Mouse (Mus musculus): ENCODE results near the gene Txndc2. TPM values are rescaled to one million over a fixed set of nuclear protein-coding genes. Genes with fewer than 3 reads are reported as not detected.
A peak's percentile ranks its signal among the peaks of the same experiment; 100 is the strongest.

Txndc2 gene
- polyA plus RNA-seq, 2 experiments: 0.08 to 0.10 TPM

DNA sequence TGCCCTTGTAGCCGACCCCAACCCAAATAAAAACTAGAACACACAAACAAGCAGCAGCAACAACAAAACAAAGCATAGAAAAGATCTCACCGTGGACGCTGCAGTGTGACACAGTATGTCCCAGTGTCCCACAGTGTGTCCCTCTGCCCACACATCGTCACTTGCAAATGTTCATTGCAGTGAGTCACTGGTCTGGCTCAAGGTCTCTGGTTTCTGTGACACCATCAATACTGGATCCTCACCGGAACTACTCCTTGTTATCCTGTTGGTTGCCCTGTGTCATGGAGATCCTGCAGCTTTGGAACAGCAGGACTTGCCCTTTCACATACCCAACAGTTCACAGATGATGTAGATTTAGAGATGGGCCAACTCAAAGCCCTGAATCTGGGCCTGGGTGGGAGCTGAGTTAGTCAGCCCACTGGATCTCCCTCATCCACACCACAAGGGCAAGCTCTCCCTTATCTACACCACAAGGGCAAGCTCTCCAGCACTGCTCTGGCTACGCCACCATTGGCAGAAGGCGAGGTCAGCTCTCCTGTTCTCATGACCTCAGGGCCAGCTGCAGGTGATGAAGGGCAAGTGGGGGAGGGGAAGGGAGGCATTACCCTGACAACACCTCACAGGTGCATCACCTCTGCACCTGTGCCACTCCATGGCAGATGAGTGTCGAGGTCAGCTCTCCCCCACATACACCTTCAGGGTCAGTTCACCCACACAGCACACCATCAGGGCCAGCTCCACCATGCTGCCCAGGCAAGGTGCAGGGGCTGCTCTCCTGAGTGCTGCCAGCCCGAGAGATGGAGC, 6.6 kb upstream of the Txndc2 start:
- H3K9me3 ChIP-seq (ENCODE audit: control insufficient read depth, low read length): no peaks in the 10 kb centered on the region
- 0 out of 2 replicates have a peak, but pooled peaks cover under 1% of the 10 kb centered on the region for H3K4me1 ChIP-seq (ENCODE audit: control insufficient read depth, insufficient read depth, low read length)
- H3K36me3 ChIP-seq (ENCODE audit: control insufficient read depth, insufficient read depth, low read length): no peaks in the 10 kb centered on the region
- no peaks in the 10 kb centered on the region for H3K27me3 ChIP-seq (ENCODE audit: control insufficient read depth, insufficient read depth, low read length)
- no peak overlapping the region for H3K27ac ChIP-seq (replicated peaks; ENCODE audit: low read depth, low read length)
- no peak for ATAC-seq (ENCODE audit: low FRiP score, low read depth)
- DNase-seq (ENCODE audit: low spot score): no peak
- no peak overlapping the region for H3K4me2 ChIP-seq (replicated peaks; ENCODE audit: low read depth, low read length, severe bottlenecking)
- no peak overlapping the region for H3K4me3 ChIP-seq (replicated peaks; ENCODE audit: low read length)
- no peak for TF ChIP-seq POLR2A (IDR thresholded peaks at IDR 0.05; ENCODE audit: borderline replicate concordance, extremely low read depth, insufficient read depth, insufficient read length)
- H3K9ac ChIP-seq (ENCODE audit: low read depth, low read length, severe bottlenecking): no peak overlapping the region
- WGBS: 85% methylated on average over 9 of the region's 9 CpGs

GRCm38 (mm10) chr17:65647961-65648360, 6.0 kb upstream of the Txndc2 start:
- Histone ChIP-seq H3K4me2 (replicated peaks; ENCODE audit: low read depth, low read length, severe bottlenecking) (no peak overlapping the region), H3K9me3 (ENCODE audit: control insufficient read depth, low read length) (no peaks in the 10 kb centered on the region), H3K27me3 (ENCODE audit: control insufficient read depth, insufficient read depth, low read length) (no peaks in the 10 kb centered on the region), H3K4me3 (replicated peaks; ENCODE audit: low read length) (no peak overlapping the region), H3K36me3 (ENCODE audit: control insufficient read depth, insufficient read depth, low read length) (no peaks in the 10 kb centered on the region), H3K9ac (ENCODE audit: low read depth, low read length, severe bottlenecking) (no peak overlapping the region), H3K4me1 (ENCODE audit: control insufficient read depth, insufficient read depth, low read length) (0 out of 2 replicates have a peak, but pooled peaks cover 4% of the 10 kb centered on the region), H3K27ac (replicated peaks; ENCODE audit: low read depth, low read length) (no peak overlapping the region)
- no peak for TF ChIP-seq POLR2A (IDR thresholded peaks at IDR 0.05; ENCODE audit: borderline replicate concordance, extremely low read depth, insufficient read depth, insufficient read length)
- 73% methylated on average over 5 of the region's 5 CpGs for WGBS
- ATAC-seq (ENCODE audit: low FRiP score, low read depth) (no peak), DNase-seq (ENCODE audit: low spot score) (no peak)

- DNase-seq (ENCODE audit: low spot score): no peak
- no peak overlapping the region for H3K4me3 ChIP-seq (replicated peaks; ENCODE audit: low read length)
- ATAC-seq (ENCODE audit: low FRiP score, low read depth): no peak
- WGBS: 69% methylated on average over 6 of the region's 6 CpGs
- H3K9ac ChIP-seq (ENCODE audit: low read depth, low read length, severe bottlenecking): no peak overlapping the region
- no peaks in the 10 kb centered on the region for H3K36me3 ChIP-seq (ENCODE audit: control insufficient read depth, insufficient read depth, low read length)
- H3K4me1 ChIP-seq (ENCODE audit: control insufficient read depth, insufficient read depth, low read length): 0 out of 2 replicates have a peak, but pooled peaks cover 7% of the 10 kb centered on the region
- H3K27ac ChIP-seq (replicated peaks; ENCODE audit: low read depth, low read length): no peak overlapping the region
- no peaks in the 10 kb centered on the region for H3K9me3 ChIP-seq (ENCODE audit: control insufficient read depth, low read length)
- H3K4me2 ChIP-seq (replicated peaks; ENCODE audit: low read depth, low read length, severe bottlenecking): no peak overlapping the region
- no peak for TF ChIP-seq POLR2A (IDR thresholded peaks at IDR 0.05; ENCODE audit: borderline replicate concordance, extremely low read depth, insufficient read depth, insufficient read length)
- H3K27me3 ChIP-seq (ENCODE audit: control insufficient read depth, insufficient read depth, low read length): no peaks in the 10 kb centered on the region
Observed at GRCm38 (mm10) chr17:65647226-65647625, 5.3 kb upstream of the Txndc2 start.

GRCm38 (mm10) chr17:65643579-65643978, 1.6 kb upstream of the Txndc2 start:
- 0 out of 2 replicates have a peak, but pooled peaks cover 7% of the 10 kb centered on the region for H3K4me1 ChIP-seq (ENCODE audit: control insufficient read depth, insufficient read depth, low read length)
- 0 out of 2 replicates have a peak overlapping the region, but pooled peaks have one; percentile 13 for H3K4me2 ChIP-seq (replicated peaks; ENCODE audit: low read depth, low read length, severe bottlenecking)
- H3K4me3 ChIP-seq (replicated peaks; ENCODE audit: low read length): no peak overlapping the region
- no peaks in the 10 kb centered on the region for H3K9me3 ChIP-seq (ENCODE audit: control insufficient read depth, low read length)
- no peak for TF ChIP-seq POLR2A (IDR thresholded peaks at IDR 0.05; ENCODE audit: borderline replicate concordance, extremely low read depth, insufficient read depth, insufficient read length)
- no peak for ATAC-seq (ENCODE audit: low FRiP score, low read depth)
- no peaks in the 10 kb centered on the region for H3K27me3 ChIP-seq (ENCODE audit: control insufficient read depth, insufficient read depth, low read length)
- WGBS: 60% methylated on average over 5 of the region's 5 CpGs
- H3K27ac ChIP-seq (replicated peaks; ENCODE audit: low read depth, low read length): peak overlapping the region; percentile 55; the same call in 1 of the 2 replicates
- no peaks in the 10 kb centered on the region for H3K36me3 ChIP-seq (ENCODE audit: control insufficient read depth, insufficient read depth, low read length)
- no peak overlapping the region; the same call in 1 of the 2 replicates for H3K9ac ChIP-seq (ENCODE audit: low read depth, low read length, severe bottlenecking)
- no peak for DNase-seq (ENCODE audit: low spot score)

DNA sequence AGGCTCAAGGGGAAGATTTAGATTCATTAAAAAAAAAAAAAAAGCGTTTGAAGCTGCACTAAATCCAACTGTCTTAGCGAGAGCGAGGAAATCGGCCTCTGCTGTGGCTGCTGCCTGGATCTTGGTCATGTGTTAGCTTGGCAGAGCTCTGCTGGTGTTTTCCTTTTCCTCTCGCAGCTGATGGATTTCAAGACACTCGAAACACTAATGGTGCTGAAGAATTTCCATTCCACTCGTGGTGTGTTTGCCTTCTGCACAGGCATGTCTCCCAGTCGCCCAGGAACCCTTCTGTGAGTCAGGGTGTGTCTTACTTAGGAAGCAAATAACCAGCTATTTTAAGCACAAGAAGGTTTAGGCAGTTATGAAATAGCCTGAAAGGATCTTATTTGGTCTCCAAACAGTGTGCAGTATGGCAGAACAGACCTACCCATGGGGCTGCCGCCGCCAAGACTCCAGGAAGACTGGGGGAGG, 1.1 kb upstream of the Txndc2 start:
- Histone ChIP-seq H3K4me2 (replicated peaks; ENCODE audit: low read depth, low read length, severe bottlenecking) (0 out of 2 replicates have a peak overlapping the region, but pooled peaks have one; percentile 13), H3K27me3 (ENCODE audit: control insufficient read depth, insufficient read depth, low read length) (no peaks in the 10 kb centered on the region), H3K9me3 (ENCODE audit: control insufficient read depth, low read length) (no peaks in the 10 kb centered on the region), H3K27ac (replicated peaks; ENCODE audit: low read depth, low read length) (peak overlapping the region; percentile 55; the same call in 1 of the 2 replicates), H3K9ac (ENCODE audit: low read depth, low read length, severe bottlenecking) (no peak overlapping the region; the same call in 1 of the 2 replicates), H3K36me3 (ENCODE audit: control insufficient read depth, insufficient read depth, low read length) (no peaks in the 10 kb centered on the region), H3K4me3 (replicated peaks; ENCODE audit: low read length) (no peak overlapping the region), H3K4me1 (ENCODE audit: control insufficient read depth, insufficient read depth, low read length) (0 out of 2 replicates have a peak, but pooled peaks cover 7% of the 10 kb centered on the region)
- no peak for TF ChIP-seq POLR2A (IDR thresholded peaks at IDR 0.05; ENCODE audit: borderline replicate concordance, extremely low read depth, insufficient read depth, insufficient read length)
- WGBS: 44% methylated on average over 10 of the region's 10 CpGs
- DNase-seq (ENCODE audit: low spot score) (no peak), ATAC-seq (ENCODE audit: low FRiP score, low read depth) (no peak)

Measured in limb, embryonic 14.5 days (tissue).